Mouse (Mus musculus) retina, postnatal 7 days (tissue): Measurements from ENCODE around the gene Angptl6.

Experiments used
- DNase-seq: peaks from one replicate; pipeline ENCODE4 v3.0.0-alpha.2; 2012; ENCODE audit warnings: low read depth, low spot score

Gene Angptl6

DNA sequence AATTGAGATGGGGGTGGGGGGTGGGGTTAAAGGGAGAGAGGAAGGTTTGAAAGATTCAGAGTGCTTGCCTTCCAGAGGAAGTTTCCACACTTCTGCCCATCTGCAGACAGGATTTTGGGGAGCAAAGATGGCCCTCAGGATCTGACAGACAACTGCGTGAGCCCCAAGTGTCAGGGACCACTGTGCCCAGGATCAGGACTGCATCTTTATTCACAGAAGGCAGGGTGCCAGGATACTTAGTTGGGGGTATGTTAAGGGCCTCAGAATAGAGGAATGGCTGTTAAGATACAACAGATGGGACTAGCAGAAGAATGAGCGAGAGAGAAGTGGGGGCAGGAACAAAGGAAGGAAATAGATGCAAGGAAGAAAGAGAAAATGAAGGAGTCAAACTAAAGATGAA lies 7.0 kb upstream of the Angptl6 start:
- no peak for DNase-seq

DNA sequence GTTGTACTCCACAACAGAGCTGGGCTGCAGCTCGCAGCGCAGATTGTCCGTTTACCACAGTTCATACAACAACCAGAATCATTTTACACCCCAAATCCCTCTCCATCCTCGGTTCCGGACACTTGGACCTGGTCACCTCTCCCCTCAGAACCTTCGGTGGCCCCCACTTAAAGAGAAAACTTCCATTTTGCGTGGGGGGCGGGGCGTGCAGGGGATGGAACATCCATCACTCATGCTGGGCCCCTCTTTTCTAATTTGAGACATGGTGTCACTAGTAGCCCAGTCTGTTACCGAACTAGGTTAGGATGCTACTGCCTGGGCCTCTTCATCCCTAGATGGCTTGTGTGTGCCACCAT lies 839 bp downstream of the Angptl6 start:
- no peak for DNase-seq

DNA sequence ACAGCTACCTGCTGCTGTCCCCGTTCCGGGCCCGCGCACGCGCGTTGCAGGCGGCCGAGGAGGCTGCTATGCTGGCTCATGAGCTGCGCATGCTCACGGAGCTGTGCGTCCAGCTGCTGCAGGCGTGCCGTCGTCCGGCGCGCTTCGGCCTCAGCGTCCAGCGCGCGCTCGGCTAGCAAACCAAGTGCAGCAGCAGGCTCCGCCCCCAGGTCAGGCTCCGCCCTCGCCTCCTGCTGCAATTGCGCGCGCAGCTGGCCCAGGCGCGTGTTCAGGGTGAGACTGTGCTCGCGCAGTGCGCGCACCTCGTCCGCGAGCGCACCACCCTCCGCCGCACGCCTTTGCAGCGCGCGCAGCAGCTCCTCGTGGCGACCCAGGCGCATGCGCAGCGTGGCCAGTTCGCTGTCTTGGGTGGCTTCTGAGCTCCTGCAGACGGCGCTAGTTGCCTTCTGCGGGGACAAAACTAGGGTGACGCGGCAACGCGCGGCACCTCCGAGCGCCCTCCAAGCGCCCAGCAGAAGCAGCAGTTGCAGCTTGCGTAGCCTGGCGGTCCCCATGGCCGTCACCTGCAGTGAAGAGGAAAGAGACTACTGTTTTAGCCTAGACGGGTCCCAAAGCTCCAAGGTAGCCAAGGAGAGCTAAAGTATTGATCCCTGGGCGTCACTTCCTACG lies 1.4 kb downstream of the Angptl6 start:
- peak; percentile 100 for DNase-seq

DNA sequence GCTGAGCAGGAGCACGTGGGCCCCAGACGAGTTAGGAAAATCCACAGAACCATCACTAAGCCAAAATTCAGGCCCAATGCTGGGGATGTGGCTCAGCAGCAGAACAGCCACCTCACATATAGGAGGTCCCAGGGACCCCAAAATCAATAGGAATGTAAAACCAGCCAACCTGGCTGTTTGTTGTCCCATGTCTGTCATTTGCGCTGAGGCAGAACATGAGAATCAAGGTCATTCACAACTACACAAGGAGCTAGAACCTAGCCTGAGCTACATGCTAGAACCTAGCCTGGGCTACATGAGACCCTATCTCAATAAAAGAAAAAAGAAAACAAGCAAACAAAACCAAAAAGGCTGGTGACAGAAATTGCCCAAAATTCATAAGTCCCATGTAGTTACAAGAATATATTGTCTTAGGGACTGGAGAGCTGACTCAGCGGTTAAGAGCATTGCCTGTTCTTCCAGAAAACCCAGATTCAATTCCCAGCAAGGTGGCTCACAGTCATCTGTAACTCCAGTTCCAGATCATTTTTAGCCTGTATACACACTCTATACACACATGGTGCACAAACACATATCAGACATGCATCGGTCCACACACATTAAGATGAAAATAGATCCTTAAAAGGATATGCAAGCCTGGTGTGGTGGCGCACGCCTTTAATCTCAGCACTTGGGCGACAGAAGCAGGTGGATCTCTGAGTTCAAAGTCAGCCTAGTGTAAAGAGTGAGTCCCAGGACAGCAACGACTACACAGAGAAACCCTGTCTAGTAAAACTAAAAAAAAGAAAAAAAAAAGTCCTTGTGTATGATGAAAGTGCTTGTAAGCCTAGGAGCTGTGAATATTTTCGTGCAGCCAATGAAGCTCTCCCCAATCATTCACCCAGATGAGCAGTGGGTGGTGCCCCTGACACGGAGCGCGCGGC lies 2.1 kb downstream of the Angptl6 start:
- no peak for DNase-seq

DNA sequence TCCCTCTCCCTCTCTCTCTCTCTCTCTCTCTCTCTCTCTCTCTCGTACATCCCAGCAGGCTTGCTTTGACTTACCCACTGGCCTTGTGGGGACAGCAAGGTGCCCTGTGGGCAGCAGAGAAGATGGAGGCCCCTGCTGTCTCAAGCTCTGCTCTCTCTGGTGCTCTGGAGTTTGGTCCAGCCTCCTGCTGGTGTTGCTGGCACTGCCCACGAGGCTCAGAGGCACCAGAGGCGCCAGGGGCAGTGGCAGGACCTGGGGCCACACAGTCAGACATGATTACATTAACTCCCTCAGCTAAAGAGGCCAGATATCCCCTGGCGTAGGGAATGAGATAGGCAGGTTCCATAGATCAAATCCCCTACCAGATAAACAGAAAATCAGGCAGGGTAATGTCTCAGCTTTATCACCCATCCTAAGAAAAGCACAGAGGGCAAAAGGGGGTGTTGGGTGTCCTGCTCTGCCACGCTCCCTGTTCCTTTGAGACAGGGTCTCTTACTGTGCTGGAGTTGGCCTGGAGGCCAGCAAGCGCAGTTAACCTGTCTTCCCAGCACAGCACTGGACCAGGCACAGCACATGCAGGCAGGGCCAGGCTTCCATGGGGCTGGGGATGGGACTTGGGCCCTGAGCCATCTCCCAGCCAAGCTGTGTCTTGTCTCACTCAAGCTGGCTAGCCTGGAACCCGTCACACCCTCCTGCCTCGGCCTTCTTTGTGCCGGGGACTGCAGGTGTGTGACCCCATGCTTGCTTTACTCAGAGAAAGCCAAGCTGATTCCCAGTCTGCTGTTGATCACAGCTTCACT lies 3.0 kb downstream of the Angptl6 start:
- DNase-seq, result no peak

DNA sequence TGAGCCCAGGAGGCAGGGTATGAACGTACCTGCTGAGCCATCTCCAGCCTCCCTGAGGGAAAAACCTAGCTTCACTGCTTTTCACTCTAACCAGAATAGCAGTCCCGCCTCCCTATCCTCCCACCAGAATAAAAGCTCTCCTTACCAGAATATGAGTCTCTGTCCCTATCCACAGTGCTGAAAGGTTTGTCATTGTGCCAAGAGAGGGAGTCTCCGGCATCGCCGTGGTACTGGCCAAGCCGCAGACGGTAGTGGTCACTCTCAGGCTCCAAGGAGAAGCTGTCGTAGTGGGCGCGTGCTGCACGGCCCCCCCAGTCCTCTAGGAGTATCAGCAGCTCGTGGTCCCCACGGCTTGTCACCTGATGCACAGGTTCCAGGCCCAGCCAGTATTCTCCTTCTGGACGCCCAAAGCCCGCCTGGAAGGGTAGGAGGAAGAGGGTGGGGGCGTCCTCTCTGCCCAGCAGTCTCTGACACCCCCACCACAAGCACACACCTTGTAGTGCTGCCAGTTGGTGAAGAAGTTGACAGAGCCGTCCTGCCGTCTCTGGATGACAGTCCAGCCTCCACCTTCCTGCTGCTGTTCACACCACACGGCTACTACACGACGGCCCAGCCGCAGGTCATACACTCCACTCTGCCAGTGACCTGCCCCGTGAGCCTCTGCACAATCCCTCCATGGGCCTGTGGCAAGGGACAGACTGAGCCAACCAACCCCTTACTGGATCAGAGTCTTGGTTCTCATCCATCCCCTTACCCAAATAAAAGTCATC lies 4.3 kb downstream of the Angptl6 start:
- no peak for DNase-seq

DNA sequence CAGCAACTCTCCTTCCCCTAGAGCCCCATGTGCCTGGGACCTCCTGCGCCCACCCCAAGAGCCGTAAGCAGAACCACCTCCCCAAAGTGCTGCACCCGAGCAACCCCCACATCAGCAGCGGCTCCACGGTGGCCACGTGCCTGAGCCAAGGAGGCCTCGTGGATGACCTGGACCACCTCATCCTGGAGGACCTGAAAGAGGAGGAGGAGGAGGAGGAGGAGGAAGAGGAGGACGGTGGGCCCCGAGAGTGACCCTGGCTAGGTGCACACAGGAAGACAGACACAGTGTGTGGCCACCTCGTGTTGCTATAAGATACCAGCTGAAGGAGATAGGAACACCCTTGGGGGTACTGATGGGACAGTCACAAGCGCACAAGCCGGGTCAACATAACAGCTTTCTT lies 6.0 kb downstream of the Angptl6 start:
- no peak for DNase-seq

DNA sequence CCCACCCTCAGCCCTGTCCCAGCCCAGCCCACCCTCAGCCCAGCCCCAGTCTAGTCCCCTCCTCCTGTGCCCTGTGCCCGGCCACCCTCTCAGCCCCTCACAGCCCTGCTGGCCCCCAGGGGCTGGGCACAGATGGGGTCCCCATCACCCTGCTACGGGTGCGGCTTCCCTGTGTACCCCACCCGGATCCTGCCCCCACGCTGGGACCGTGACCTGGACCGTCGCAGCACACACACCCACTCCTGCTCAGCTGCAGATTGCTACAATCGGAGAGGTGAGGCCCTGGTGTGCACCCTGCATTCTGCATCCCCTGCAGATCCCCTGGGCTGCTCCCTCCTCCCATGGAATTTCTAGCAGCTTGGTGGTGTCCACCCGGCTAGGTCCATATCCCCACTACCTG lies 6.5 kb downstream of the Angptl6 start:
- DNase-seq, result no peak

DNA sequence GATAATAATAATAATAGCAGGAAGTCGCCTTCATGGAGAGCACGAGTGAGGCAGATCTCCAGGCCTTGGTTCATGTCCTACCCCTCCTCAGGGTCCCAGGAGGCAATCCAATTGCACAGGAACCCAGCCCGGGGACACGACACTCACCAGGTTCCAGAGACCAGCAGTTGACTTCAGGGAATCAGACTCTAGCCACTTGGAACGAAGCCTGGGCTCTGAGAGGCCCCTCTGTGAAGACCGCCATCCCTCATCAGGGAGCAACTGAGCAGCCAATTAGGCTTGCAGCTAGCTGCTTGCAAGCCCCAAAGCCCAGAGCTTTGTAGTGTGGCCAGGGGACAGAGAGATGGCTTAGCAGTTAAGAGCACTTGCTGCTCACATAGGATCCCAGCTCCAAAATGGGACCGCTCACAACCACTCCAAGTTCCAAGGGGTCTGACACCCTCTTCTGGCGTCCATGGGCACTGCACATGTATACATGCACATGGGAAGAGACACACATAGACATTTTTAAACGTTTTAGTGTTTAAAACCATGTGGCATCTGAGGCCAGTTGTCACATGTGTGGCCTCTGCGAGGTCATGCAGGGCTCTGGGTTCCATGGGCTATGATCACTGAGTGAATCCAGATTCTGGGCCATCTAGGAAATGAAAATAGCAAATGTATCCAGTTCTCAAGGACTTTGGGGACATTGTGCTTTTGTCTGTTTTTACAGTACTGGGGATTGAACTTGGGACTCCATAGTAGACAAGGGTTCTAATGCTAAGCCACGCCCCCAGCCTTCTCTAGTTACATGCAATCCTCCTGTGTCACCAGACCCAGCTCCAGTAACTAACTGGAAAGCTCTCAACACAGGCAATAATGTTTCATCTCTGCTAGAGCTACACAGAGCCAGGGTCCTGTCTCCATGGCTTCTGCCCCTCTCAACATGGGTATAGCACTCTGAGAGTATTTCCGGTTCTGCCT lies 9.0 kb downstream of the Angptl6 start:
- DNase-seq, result no peak

DNA sequence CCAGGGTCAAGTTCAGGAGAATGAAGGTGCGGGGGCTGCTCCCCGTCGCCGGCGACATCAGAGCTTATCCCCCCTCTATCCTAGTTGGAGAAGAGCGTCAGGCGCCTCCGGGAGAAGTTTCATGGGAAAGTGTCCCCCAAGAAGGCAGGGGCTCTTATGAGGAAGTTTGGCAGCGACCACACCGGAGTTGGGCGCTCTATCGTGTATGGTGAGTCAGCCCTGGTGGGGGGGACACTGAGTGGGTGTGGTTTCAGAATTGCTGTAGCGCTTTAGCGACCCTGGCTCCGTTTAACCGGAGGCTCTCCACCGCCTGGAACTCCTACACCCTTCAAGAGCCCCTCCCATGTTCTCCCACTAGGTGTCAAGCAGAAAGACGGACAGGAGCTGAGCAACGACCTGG lies 10.3 kb downstream of the Angptl6 start:
- DNase-seq, result no peak

DNA sequence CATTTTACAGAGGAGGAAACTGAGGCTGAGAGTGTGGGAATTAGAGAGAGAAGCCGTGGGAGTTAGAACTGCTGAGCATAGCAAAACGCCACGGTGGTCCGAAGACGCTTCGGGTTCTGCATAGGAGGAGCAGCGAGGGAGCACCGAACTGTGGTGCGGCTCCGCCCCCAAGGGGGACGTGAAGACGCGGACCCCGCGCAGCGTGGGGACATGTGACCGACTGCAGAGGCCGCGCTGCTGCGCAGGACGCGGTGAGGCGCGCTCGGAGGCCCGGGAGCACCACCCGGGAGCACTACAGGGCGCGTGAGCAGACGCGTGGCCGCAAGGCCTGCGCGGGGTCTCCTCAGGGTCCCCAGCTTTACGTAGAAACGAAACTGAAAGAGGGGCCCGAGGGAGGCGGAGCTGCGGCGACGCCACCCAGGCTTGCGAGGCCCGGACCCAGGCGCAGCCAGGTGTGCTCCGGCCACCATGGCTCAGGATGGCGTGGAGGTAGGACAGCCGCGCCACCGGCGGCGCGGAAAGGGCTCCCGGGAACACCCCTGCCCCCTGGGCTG lies 11.0 kb downstream of the Angptl6 start, which contains the start of gene A230050P20Rik:
Gene A230050P20Rik (plus strand): TSS at position 195 of the 554 bp plus-strand sequence.
- no peak for DNase-seq

DNA sequence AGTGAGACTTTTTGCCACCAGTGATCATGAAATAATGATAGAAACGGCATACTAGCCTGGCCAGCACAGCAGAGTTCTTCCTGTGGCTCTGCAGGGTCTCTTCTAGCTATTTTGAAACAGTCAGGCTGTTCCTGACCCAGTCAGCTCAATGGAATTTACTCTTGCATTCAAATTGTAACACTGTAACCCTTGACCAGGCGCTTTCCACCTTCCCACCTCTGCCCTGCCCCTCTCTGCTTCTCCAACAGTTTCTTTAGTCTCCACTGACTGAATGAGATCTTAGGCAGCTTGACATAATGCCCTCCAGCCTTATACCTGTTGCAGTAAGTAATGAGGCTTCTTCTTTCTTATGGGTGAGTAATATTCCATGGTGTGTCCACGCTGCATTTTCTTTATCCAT lies 12.6 kb downstream of the Angptl6 start:
- DNase-seq, result no peak

DNA sequence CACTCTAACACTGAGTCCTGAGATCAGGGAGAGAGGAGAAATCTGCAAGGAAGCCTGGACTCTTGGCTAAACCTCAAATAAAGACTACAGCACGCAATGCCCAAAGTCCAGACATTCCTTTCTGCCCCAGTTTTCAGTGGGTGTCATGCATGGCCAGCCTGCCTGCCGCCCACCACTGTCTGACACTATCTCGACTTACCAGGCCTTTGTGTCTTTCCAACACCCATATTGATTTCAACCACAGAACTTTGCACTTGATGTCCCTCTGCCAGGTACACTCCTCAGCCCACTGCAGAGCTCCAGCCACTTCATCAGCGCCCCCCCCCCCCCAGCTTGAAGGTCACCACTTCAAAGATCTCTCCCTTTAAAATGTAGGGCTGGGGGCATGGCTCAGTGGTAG lies 17.3 kb downstream of the Angptl6 start:
- no peak for DNase-seq

DNA sequence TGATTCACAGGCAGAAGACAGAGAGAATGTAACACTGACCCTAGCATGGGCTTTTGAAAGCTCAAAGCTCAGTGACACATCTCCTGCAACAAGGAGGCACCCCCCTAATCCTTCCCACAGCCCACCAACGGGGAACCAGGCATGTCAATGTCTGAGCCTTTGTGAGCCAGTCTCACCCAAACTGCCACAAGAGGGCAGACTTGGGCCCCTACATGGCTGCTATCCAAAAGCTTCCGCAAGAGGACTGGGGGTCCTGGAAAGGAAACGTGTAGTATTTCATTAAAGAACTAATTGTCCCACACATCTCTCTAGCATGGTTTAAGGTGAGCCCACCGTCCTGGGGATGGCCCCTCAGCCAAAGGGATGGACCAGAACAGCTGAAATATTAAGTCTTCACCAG lies 17.7 kb downstream of the Angptl6 start:
- DNase-seq, result peak; percentile 25

DNA sequence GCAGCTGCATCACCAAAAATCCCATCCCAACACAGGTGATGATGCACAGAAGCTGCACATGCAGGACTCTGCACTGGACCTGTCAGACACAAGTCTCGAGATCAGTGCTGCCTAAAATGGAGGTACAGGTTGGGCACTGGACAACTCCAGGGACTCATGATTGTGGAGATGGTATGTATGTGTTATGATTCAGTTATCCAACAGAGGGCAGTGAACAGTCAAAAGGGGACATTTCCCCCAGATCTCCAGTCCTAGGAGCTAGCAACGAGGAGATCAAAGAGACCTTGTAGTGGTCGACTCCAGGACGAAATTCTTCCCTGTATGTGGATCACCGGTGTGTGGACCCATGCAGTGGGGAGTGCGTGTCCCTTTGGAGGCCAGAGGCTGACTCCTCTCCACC lies 19.6 kb downstream of the Angptl6 start:
- DNase-seq, result no peak

DNA sequence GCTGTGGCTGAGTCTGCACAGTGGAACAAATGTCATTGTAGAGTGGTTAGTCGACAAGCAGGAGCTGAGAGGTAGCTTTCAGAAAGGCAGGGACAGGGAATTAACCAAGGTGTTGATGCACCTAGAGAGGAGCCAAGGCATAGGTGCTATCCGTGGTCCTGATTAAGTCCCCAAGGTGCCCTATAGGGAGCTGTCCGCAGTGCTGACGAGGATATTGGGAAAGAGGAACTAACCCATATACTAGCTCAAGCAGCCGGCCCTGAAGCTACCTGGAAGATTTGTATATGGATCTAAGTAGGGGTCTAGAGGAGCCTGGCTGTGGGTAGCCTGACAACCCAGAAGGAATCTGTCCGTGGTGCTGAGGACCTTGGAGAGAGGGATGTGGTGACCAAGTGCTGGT lies 22.4 kb downstream of the Angptl6 start:
- no peak for DNase-seq

DNA sequence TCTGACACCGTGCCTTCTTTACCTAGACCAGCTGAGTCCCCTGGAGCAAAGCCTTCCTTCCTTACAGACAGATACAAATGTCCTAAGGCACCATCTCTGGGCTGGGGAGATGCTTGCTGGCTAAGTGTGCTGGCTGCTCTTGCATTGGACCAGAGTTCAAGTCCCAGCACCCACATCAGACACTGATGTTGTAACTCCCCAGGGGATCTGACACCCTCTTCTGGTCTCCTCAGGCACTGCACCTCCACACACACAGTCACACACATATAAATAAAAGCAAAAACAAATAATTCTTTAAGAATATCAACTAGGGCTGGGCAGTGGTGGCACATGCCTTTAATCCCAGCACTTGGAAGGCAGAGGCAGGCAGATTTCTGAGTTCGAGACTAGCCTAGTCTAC lies 29.3 kb downstream of the Angptl6 start:
- no peak for DNase-seq

DNA sequence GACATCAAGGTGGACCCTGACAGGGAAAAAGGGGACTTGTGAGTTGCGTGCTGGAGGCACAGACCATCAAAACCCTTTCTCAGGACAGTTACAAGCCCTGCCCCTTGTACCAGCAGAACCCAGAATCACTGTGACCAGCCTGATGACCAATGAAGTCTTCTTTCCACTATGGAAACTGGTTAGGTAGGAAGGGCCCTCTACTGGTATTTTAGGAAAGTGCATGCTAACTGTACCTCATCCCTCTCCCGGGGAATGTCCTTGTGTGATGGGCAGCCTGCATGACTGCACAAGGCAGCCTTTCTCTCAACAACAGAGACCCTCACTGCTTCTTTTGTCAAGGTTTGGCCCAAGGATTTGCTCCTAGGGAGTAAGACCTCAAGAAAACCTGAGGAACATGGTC lies 36.9 kb downstream of the Angptl6 start:
- no peak for DNase-seq

DNA sequence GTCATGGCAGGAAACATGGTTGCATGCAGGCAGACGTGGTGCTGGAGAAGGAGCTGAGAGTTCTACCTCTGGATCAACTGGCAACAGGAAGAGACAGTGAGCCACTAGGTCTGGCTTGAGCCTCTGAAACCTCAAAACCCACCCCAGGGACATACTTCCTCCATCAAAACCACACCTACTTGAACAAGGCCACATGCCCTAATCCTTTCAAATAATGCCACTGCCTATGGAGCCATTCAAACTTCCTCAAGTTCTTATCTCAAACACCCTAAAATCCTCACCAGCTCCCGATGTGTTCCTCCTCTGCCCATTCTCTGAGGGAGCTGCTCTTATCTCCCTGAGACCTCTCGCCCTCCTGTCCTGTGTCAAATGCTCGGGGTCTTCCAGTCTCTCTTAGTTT lies 37.3 kb downstream of the Angptl6 start:
- DNase-seq, result no peak

DNA sequence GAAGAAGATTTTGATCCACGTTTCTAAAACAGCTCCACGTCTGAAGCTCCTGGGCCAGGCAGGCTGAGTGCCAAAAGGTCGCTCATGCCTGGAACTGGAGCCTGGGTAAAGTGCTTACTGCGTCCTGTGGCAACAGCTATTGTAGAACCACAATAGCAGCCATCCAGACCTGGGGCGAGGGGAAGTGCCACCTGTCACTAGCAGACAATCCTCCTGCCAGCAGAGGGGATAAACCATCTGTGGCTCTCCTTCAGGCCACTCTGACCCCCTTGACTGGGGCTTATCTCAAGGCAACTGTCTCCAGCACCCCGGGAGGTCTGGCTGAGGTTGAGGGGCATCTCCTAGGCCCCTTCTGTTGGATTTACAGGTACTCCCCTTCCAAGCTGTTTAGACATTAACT lies 40.6 kb downstream of the Angptl6 start:
- no peak for DNase-seq
